Mouse (Mus musculus) heart, adult 2 months (tissue): ENCODE results near the gene Rph3al.

Experiments used
- CTCF ChIP-seq: fragments of 200-600 bp; IDR thresholded peaks from 2 replicates; pipeline ENCODE4 v1.8.1; 2022; ENCODE audit warnings: antibody characterized with exemption, mild to moderate bottlenecking, moderate library complexity
- EP300 ChIP-seq: fragments of 200-500 bp; IDR thresholded peaks from 2 replicates; pipeline ENCODE4 v1.6.1; 2011; ENCODE audit warnings: low read depth, low read length, control low read depth; ENCODE audit not compliant: insufficient read depth
- POLR2A ChIP-seq: fragments of 200-500 bp; IDR thresholded peaks from 2 replicates; pipeline ENCODE4 v1.6.1; 2011; ENCODE audit warnings: mild to moderate bottlenecking, low read depth, low read length, control low read depth; ENCODE audit not compliant: insufficient read depth

DNA sequence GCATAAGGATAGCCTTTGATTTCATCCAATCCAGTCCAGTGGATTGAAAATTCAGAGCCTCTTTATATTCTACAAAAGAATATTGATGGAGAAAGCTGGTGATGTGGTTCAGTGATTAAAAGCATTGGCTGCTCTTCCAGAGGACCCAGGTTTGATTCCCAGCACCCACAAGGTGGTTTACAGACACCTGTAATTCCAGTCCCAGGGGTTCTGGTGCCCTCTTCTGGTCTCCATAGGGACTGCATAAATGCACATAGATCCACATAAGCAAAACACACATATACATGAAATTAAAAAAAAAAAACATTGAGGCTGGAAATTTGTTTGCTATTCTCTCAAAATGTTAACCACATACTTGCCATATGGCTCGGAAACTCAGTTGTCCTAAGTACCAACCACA is 26.3 kb downstream of the Rph3al start:
- no peak for TF ChIP-seq EP300
- peak; percentile 60 for TF ChIP-seq CTCF
- no peak for TF ChIP-seq POLR2A
